Mouse (Mus musculus) thymus, postnatal 0 days (tissue): ENCODE measurements around the gene D630039A03Rik. TPM values are rescaled to one million over a fixed set of nuclear protein-coding genes. Genes with fewer than 3 reads are reported as not detected.

Experiments
- DNase-seq: peaks from one replicate; pipeline ENCODE4 v3.0.0-alpha.2; 2015; ENCODE audit warnings: low spot score
- polyA plus RNA-seq: library from polyadenylated mRNA; unstranded; fragments of >200 nt; fragmentation: Nextera tagmentation; extraction: Ambion mirVana; gene quantifications from 2 replicates; pipeline ENCODE4 v1.2.1, GENCODE M21; 2015

D630039A03Rik gene
- polyA plus RNA-seq, 1 experiment from 2014 or later = 0.16 TPM

DNA sequence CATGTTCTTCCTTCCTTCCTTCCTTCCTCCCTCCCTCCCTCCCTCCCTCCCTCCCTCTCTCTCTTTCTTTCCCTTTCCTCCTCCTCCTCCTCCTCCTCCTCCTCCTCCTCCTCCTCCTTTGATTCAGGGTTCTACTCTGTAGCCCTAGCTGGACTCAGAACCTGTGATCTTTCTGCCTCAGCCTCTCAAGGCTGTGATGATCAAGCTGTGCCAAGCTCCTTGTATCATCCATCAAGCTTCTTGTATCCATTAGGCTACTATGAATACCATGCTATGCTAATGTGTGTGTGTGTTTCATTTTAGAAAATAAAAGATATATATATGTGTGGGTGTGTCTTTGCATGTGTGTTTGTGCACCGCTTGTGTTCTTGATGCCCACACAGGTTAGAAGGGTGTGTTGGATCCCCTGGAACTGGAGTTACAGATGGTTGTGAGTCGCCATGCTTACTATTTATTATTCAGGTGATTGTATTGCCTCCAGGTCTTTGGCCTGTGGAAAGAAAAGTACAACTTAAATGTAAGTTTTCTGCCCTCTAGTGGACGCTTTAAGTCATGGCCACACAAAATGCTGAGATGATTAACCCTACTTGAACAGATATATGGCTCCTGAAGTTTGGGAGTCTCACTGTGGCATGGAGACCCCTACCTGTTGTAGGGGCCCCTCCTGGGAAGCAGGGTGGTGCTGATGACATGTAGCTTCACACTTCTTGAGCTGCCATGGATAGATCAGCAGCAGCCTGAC is 11.5 kb upstream of the D630039A03Rik start:
- DNase-seq = peak; percentile 67

- DNase-seq = no peak
Measured at GRCm38 (mm10) chr4:57924556-57925071, 8.5 kb upstream of the D630039A03Rik start.

DNA sequence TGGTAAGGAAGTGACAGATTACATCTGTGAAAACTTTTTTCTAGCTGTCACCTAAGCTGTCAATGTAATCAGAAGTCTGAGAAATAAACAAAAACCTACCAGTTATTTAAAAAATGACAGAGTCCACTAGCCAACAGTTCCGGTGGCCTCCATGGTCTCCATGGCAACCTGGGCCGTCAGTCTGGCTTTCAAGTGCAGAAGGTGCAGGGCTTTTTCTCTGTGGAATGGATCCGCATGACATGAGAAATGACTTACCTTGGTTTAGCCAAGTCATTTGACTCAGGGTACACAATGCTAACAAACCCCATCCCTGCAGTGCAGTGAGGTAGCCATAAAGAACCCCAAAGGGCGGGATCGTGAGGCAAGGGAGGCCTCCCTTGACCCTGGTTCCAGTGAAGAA is 6.1 kb upstream of the D630039A03Rik start:
- no peak for DNase-seq

DNA sequence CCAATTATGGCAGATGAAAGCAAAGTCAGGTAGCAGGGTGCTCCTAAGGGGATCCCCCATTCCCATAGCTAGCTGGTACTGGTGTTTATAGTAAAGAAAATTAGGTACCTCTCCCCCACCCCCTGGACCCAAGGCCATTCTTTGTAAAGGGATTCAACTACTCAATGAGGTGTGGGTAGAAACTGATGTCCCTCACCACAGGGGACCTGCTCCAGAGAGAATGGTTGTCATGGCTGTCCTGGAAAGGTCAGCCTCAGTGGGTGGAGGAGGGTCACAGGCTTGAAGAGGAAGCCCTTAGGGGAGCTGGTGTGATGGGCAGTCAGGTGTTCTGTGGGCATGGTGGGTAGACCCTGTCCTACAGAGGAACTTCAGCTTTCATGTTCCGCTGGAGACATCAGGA is 4.4 kb upstream of the D630039A03Rik start:
- DNase-seq = no peak

DNA sequence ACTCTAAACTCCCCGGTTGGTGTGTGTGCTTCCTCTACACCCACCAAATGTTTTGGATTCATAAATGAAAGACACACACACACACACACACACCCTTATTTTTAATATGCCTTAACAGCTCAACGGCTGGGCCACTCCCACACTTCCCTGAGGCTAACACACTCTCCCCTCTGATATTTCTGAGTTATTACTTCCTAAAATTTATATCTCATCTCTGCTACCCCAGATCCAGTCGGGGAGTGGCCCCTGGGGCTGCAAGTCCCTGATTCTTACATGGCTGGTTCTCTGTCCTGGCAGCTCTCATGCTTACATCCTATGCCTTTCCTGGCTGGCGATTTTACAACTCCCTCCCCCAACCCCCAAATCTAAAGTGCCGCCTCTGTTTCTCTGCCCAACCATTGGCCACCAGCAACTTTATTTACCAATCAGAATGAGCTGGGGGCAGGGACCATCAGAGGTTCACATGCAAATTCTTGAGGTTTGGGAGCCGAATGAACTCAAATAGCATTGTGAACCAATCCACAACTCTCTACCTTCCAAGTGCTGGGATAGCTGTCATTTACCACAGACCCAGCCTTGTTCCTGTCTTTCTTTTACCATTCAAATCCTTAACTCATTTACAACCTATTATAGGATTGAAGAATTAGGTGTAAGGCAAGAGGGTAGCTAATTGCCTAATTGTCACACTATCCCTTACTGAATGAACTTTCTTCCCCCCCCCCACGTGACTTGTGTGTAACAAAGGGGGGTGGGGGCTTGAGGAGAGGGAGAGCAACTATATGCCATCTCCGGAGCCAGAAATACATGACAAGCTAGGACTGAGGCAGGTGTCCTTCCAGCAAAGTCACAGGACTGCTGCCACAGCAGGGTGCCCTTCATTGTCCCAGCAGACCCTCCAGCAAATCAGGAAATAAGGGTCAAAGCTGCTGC is 3.7 kb upstream of the D630039A03Rik start:
- DNase-seq = no peak

DNA sequence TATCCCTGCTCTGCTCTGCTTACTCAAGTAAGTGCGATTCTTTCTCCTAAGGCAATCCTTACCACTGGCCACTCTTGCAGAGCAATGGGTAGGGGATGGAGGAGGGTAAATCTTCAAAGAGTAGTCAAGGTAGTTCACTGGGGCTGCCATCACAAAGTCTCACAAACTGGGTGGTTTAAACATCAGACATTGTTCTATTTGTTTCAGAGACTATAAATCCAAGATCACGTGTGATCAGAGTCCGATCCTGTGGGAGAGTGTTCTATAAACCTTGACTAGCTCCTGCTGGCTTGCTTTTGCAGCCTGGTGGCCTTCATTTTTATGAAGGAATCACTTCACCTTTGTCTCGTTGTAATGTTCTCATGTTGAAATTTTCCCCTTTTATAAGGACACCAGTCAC is 614 bp upstream of the D630039A03Rik start:
- DNase-seq = no peak

DNA sequence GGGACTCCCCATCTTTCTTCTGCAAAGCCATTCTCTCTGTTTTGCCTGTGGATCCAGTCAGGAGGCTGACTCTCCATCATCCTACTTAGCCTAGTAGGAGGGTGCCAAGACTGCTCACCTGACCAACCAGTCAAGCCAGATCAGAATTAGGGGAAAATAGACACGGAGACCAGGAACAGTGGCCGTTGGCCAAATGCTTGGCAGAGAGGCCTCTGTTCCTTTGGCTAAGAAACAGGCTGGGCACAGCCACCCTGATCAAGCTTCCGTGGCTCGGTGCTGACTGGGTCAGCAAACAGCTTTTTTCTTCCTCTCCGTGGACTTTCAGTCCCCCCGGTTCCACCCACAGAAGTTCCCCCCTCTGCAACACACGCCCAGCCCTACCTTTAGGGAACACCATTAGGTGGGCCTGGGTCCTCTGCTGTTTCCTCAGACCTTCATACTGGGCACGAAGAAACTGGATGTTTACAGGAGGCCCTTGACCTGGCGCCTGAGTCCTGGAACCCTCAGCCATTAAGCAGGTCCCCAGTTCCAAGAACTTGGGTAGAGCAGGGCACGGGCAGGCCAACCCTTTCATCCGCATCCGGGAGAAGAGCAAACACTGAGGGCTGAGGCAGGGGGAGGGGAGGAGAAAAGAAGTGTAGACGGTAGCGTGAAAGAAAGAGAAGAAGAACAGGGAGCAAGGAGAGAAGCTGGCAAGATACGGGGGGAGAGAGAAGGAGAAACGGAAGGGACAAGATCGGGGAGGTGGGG is 706 bp downstream of the D630039A03Rik start:
- DNase-seq = no peak

DNA sequence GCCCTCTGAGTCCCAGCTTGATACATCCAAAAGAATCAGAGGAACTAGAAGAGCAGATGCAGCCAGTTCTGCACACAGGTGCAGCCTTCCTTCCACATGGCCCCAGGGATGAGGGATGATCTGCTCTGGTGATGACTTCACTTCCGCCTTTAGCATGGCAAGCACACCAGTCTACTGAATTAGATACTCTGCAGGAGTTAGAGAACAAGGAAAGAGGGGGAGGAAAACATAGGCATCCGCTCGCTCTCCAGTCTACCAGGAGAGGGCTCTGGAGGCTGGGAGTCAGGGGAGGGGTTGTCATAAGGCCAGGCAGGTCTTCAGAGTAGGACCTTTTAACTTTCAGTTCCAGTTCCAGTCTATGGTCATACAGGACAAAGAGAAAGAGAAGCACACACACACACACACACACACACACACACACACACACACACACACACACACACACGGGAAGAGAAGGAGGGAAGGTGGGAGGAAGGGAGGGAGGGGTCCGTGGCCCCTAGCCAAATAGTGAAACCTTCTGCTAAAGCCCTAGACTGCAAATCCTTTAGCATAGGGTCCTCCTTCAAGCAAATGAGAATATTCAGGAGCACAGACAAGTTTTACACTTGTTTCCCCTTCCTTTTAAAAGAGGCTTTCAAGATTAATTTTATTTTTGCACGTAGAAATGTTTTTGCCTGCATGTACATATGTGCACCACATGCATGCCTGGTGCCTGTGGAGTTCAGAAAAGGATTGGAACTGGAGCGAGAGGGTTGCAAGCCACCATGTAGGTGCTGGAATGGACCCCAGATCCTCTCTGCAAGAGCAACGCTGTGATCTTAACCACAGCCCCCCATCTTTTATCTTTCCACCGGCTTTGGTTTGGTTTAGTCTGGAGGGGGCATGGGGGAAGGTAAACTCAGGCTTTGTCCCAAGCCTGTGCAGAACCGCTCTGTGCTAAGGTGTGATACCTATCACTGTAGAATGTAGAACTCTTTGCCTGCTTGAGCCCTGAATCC is 1.6 kb downstream of the D630039A03Rik start:
- DNase-seq = no peak

GRCm38 (mm10) chr4:57913021-57913420 is 3.1 kb downstream of the D630039A03Rik start:
- no peak for DNase-seq

DNA sequence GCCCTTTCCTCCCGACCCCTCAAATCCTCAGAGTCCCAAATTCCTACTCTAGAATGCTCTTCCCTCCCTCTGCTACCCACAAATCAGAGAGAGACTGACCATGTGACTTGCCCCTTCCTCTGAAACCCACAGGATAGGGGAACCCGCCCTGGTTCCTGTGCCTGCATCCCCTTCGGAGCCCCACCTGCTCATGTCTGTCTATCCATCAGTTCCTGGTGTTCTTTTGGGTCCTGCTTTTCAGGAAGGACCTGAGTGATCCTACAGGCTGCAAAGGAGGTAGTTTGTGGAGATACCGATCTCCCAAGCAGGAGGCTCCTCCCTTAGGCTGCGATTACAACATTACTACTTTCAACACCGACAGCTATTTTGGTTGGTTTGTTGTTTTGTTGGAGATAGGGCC is 7.2 kb downstream of the D630039A03Rik start:
- DNase-seq = no peak

GRCm38 (mm10) chr4:57906708-57907107 is 9.4 kb downstream of the D630039A03Rik start:
- DNase-seq = no peak

- no peak for DNase-seq
Measured at GRCm38 (mm10) chr4:57904638-57905037, 11.5 kb downstream of the D630039A03Rik start.

GRCm38 (mm10) chr4:57904211-57904610 is 11.9 kb downstream of the D630039A03Rik start:
- peak; percentile 72 for DNase-seq

DNA sequence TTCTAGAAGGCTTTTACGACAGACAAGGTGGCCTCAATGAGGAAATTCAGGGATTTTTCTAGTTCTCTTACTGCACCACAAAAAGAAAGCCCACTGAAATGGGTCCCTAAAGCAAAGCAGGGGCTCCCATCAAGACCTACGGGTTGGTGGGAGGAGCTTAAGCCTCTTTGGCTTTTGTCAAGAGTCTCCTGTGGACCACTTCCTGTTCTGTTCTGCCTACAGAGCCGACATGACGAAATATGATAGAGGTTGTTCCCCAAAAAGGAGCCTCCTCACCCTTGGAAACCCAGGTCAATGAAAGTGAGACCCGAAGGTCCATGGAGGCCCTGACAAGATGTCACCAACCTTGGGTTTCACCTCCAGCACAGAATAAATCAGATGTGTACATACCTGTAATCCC is 13.5 kb downstream of the D630039A03Rik start:
- DNase-seq = peak; percentile 35

- peak; percentile 59 for DNase-seq
Measured at GRCm38 (mm10) chr4:57901210-57901609, 14.9 kb downstream of the D630039A03Rik start.

DNA sequence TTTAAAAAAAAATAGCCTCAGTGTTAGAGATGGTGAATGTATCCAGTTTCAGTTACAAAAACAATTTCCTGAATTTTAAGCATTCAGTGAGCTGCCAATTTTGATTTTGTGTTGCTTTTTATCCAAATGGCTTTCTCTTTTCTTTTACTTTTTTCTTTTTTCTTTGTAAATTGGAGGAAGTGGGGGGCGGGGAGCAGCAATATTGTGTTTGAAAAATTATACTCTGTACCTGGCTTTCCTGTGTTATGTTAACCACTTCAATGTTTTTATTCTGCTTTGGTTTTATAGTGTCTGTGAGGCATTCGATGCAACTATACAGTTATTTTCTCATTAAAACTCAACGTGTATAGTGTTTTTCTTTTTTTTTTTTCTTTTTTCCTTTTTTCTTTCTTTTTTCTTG is 19.5 kb downstream of the D630039A03Rik start:
- peak; percentile 33 for DNase-seq

DNA sequence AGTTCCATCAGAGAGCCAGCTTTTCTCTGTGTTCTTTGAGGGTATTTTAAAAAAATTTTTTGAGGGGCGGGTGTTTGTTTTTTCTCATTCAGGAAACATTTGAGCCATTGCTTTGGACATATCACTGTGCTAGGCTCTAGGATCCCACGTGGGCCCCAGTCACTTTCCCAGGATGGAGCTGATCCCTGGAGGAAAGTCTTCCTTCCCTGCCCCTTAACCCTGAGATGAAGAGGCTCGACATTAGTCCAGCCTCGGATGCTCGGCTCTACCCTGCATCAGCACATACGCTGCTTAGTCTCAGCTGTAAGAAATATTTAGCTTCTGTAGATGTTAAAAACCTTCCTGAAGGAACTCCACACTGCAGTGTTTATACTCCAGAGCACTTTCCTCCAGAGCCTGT is 20.2 kb downstream of the D630039A03Rik start:
- DNase-seq = no peak

DNA sequence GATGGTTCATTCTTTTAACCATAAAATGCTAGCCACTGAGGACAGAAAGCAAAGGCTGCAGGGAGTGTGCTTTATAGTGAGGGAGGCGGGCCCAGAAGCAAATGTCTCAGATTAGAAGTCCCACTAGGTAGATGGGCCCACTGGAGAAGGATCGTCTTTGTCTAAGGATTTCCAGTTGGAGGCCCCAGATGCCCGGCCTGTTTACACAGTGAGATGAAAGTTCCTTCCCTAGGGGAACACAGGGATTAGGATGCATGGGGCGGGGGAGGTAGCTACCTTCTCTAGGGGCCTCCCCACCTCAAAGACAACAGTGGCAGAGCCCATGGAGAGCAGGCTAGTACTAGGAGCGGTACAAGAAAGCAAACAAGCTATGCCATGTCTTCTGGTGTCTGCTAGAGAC is 21.0 kb downstream of the D630039A03Rik start:
- no peak for DNase-seq

GRCm38 (mm10) chr4:57892001-57892586 is 24.0 kb downstream of the D630039A03Rik start:
- DNase-seq = no peak

DNA sequence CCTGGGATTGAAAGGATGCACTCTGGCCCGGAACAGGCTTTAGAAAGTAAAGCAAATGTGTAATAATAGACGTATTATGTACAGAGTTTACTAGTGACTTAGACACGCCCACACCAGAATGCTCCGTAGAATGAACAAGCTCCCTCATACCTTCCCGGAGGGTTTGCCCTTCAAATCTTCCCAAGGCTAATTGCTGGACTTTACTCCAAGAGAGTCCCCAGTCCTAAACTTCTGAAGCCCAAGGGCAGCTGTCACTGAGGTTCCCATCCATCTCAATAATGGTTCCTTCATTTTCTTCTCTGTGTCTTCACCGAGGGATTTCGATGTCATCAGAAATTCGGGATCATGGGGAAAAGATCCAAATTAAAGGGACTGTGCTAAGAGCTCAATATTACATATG is 26.3 kb downstream of the D630039A03Rik start:
- DNase-seq = no peak
